Mouse (Mus musculus) right cerebral cortex, adult 18-20 months (tissue): ENCODE measurements around the gene Sqstm1.

Experiments used
- DNase-seq: peaks from one replicate; pipeline ENCODE4 v3.0.0; 2022; ENCODE audit warnings: mixed read lengths

Gene Sqstm1

GRCm38 (mm10) chr11:50168352-50168751 lies 42.3 kb downstream of the Sqstm1 start:
- no peak for DNase-seq

- DNase-seq, result no peak
Observed at GRCm38 (mm10) chr11:50162338-50163050, 48.1 kb downstream of the Sqstm1 start.

- no peak for DNase-seq
Observed at GRCm38 (mm10) chr11:50161578-50162304, 48.9 kb downstream of the Sqstm1 start.

- DNase-seq, result no peak
Observed at GRCm38 (mm10) chr11:50159347-50159746, 51.3 kb downstream of the Sqstm1 start.

- DNase-seq, result no peak
Observed at GRCm38 (mm10) chr11:50158346-50158745, 52.3 kb downstream of the Sqstm1 start.

GRCm38 (mm10) chr11:50156725-50157258 lies 53.8 kb downstream of the Sqstm1 start:
- DNase-seq, result no peak

GRCm38 (mm10) chr11:50155785-50156184 lies 54.8 kb downstream of the Sqstm1 start:
- no peak for DNase-seq

- peak; percentile 43 for DNase-seq
Observed at GRCm38 (mm10) chr11:50154777-50155520, 55.7 kb downstream of the Sqstm1 start.

GRCm38 (mm10) chr11:50154166-50154565 lies 56.5 kb downstream of the Sqstm1 start:
- no peak for DNase-seq

- DNase-seq, result no peak
Observed at GRCm38 (mm10) chr11:50151374-50151773, 59.3 kb downstream of the Sqstm1 start.

- no peak for DNase-seq
Observed at GRCm38 (mm10) chr11:50149603-50150150, 61.0 kb downstream of the Sqstm1 start.
